Mouse (Mus musculus) liver, embryonic 14.5 days (tissue): ENCODE measurements around the gene Ppil1. TPM values are rescaled to one million over a fixed set of nuclear protein-coding genes. Genes with fewer than 3 reads are reported as not detected.

Experiments used
- ATAC-seq: fragments of 200-750 bp; cut with Nextera tagmentation; 2 replicates; pipeline ENCODE4 v1.8.0; 2017; ENCODE audit warnings: moderate number of reproducible peaks, mild to moderate bottlenecking, moderate library complexity; ENCODE audit not compliant: insufficient read depth
- DNase-seq, 3 experiments: peaks; one replicate each; pipeline ENCODE4 v3.0.0-alpha.2; 2012 to 2013; ENCODE audit warnings: low read depth in 3 of 3, low spot score in 3 of 3
- H3K27ac ChIP-seq: fragments of 300-500 bp; sonication (generic); 2 replicates; pipeline ENCODE4 v1.5.1; 2014; ENCODE audit warnings: moderate library complexity, mild to moderate bottlenecking, control low read depth, inconsistent platforms
- H3K27me3 ChIP-seq: fragments of 300-500 bp; sonication (generic); 2 replicates; pipeline ENCODE4 v1.6.1; 2014; ENCODE audit warnings: mild to moderate bottlenecking, low read length, moderate library complexity; ENCODE audit not compliant: control insufficient read depth, insufficient read depth
- H3K36me3 ChIP-seq: fragments of 300-500 bp; sonication (generic); replicated peaks from 2 replicates; pipeline ENCODE4 v1.6.1; 2014; ENCODE audit warnings: low read depth; ENCODE audit not compliant: control insufficient read depth, insufficient read depth
- H3K4me1 ChIP-seq, 2 experiments: fragments of 200-500 bp in 1 of 2; fragments of 300-500 bp in 1 of 2; sonication (generic) in 1 of 2; replicated peaks; 2 replicates each; pipeline ENCODE4 v1.6.1; 2012 to 2014; ENCODE audit warnings: antibody characterized with exemption in 1 of 2, inconsistent platforms in 1 of 2, low read length in 1 of 2; ENCODE audit not compliant: control insufficient read depth in 2 of 2, insufficient read depth in 2 of 2
- H3K4me2 ChIP-seq: fragments of 300-500 bp; sonication (generic); 2 replicates; pipeline ENCODE4 v1.6.1; 2014; ENCODE audit warnings: low read depth, mild to moderate bottlenecking, control low read depth, moderate library complexity
- H3K4me3 ChIP-seq, 2 experiments: fragments of 200-500 bp in 1 of 2; fragments of 300-500 bp in 1 of 2; sonication (generic) in 1 of 2; 2 replicates each; pipeline ENCODE4 v1.5.1; 2012 to 2014; ENCODE audit warnings: low read depth in 2 of 2, low read length in 2 of 2, mild to moderate bottlenecking in 2 of 2, control low read depth in 1 of 2, inconsistent platforms in 1 of 2, moderate library complexity in 1 of 2; ENCODE audit not compliant: insufficient read depth in 1 of 2
- H3K9ac ChIP-seq: fragments of 300-500 bp; sonication (generic); replicated peaks from 2 replicates; pipeline ENCODE4 v1.6.1; 2014; ENCODE audit warnings: mild to moderate bottlenecking, control low read depth, moderate library complexity
- H3K9me3 ChIP-seq: fragments of 300-500 bp; sonication (generic); 2 replicates; pipeline ENCODE4 v1.6.1; 2016; ENCODE audit warnings: low read length, mixed read lengths; ENCODE audit not compliant: control insufficient read depth
- CTCF ChIP-seq: IDR thresholded peaks from 2 replicates; pipeline ENCODE4 v1.5.1; 2016; ENCODE audit warnings: antibody characterized with exemption, low read depth, control low read depth
- EP300 ChIP-seq: IDR thresholded peaks from 2 replicates; pipeline ENCODE4 v1.6.1; 2016; ENCODE audit warnings: antibody characterized with exemption, low read depth
- WGBS: fragments of 180-500 bp; shearing (Covaris S2); extraction: QIAGEN DNeasy Blood & Tissue Kit; methylation state at CpG from one replicate; pipeline ENCODE4 v1.1.7; 2014; ENCODE audit not compliant: insufficient replicate concordance; 5-methylcytosine and 5-hydroxymethylcytosine counted together
- polyA plus RNA-seq, 2 experiments: library from polyadenylated mRNA; depleted of rRNA in 1 of 2; stranded (reverse) in 1 of 2; unstranded in 1 of 2; fragments of >200 nt; fragmentation: Nextera tagmentation in 1 of 2; extraction: Ambion mirVana in 1 of 2; gene quantifications; 2 replicates each; pipeline versions ENCODE4 v1.2.1 to v1.2.3; 2012 to 2014

Ppil1 gene
- polyA plus RNA-seq, 2 experiments = 46.2 to 84.7 TPM

- no peak overlapping the region for H3K4me3 ChIP-seq
- no peak overlapping the region for H3K4me2 ChIP-seq
- no peaks in the 10 kb centered on the region; the same call in 1 of the 2 replicates for H3K36me3 ChIP-seq
- no peaks in the 10 kb centered on the region for H3K4me1 ChIP-seq
- H3K27ac ChIP-seq = no peak overlapping the region
- no peaks in the 10 kb centered on the region for H3K27me3 ChIP-seq
- ATAC-seq (no peak), DNase-seq (no peak)
- WGBS = 84% methylated on average over 21 of the region's 21 CpGs
- no peaks in the 10 kb centered on the region for H3K9me3 ChIP-seq
- TF ChIP-seq CTCF (no peak), EP300 (no peak)
- no peak overlapping the region for H3K9ac ChIP-seq
Observed at GRCm38 (mm10) chr17:29282216-29282952, 18.4 kb upstream of the Ppil1 start.

- 79% methylated on average over 5 of the region's 5 CpGs for WGBS
- Histone ChIP-seq H3K36me3 (no peaks in the 10 kb centered on the region; the same call in 1 of the 2 replicates), H3K27me3 (no peaks in the 10 kb centered on the region), H3K9ac (no peak overlapping the region), H3K27ac (no peak overlapping the region), H3K4me2 (no peak overlapping the region), H3K9me3 (no peaks in the 10 kb centered on the region), H3K4me3 (no peak overlapping the region), H3K4me1 (no peaks in the 10 kb centered on the region)
- ATAC-seq (no peak), DNase-seq (no peak)
- TF ChIP-seq EP300 (no peak), CTCF (no peak)
Observed at GRCm38 (mm10) chr17:29281541-29281940, 17.6 kb upstream of the Ppil1 start.

GRCm38 (mm10) chr17:29280422-29280821 is 16.4 kb upstream of the Ppil1 start:
- no peak overlapping the region for H3K4me2 ChIP-seq
- H3K36me3 ChIP-seq = no peaks in the 10 kb centered on the region; the same call in 1 of the 2 replicates
- ATAC-seq = no peak
- TF ChIP-seq CTCF (no peak), EP300 (no peak)
- H3K4me1 ChIP-seq = no peaks in the 10 kb centered on the region
- H3K9ac ChIP-seq = no peak overlapping the region
- H3K27ac ChIP-seq = no peak overlapping the region
- H3K27me3 ChIP-seq = no peaks in the 10 kb centered on the region
- no peak for DNase-seq
- no peak overlapping the region for H3K4me3 ChIP-seq
- no peaks in the 10 kb centered on the region for H3K9me3 ChIP-seq
- 82% methylated on average over 5 of the region's 5 CpGs for WGBS

GRCm38 (mm10) chr17:29273889-29274288 is 9.9 kb upstream of the Ppil1 start:
- ATAC-seq = peak; percentile 34; the same call in 1 of the 2 replicates
- H3K9ac ChIP-seq = no peak overlapping the region
- H3K36me3 ChIP-seq = no peaks in the 10 kb centered on the region
- H3K9me3 ChIP-seq = no peaks in the 10 kb centered on the region
- H3K27ac ChIP-seq = no peak overlapping the region
- no peak for TF ChIP-seq EP300
- TF ChIP-seq CTCF = no peak
- H3K27me3 ChIP-seq = no peaks in the 10 kb centered on the region
- WGBS = 82% methylated on average over 11 of the region's 11 CpGs
- H3K4me1 ChIP-seq = peaks cover 9 to 12% of the 10 kb centered on the region in 2 experiments
- H3K4me2 ChIP-seq = no peak overlapping the region
- no peak overlapping the region for H3K4me3 ChIP-seq
- no peak for DNase-seq

- WGBS = 74% methylated on average over 7 of the region's 7 CpGs
- no peak for ATAC-seq
Observed at GRCm38 (mm10) chr17:29273156-29273555, 9.2 kb upstream of the Ppil1 start.

More at GRCm38 (mm10) chr17:29273156-29273555, 9.2 kb upstream of the Ppil1 start:
- TF ChIP-seq EP300 (no peak), CTCF (no peak)
- Histone ChIP-seq H3K27ac (no peak overlapping the region), H3K4me1 (peaks cover 9 to 14% of the 10 kb centered on the region in 2 experiments), H3K4me2 (no peak overlapping the region), H3K9me3 (no peaks in the 10 kb centered on the region), H3K9ac (no peak overlapping the region), H3K4me3 (no peak overlapping the region), H3K36me3 (no peaks in the 10 kb centered on the region), H3K27me3 (no peaks in the 10 kb centered on the region)
- no peak for DNase-seq
